Mouse (Mus musculus) intestine, embryonic 14.5 days (tissue): ENCODE measurements around the gene Apbb1ip. TPM values are rescaled to one million over a fixed set of nuclear protein-coding genes. Genes with fewer than 3 reads are reported as not detected.

Experiments
- ATAC-seq: fragments of 200-750 bp; cut with Nextera tagmentation; replicated peaks from 2 replicates; pipeline ENCODE4 v1.8.0; 2017; ENCODE audit warnings: low read depth, moderate number of reproducible peaks, moderate TSS enrichment, moderate library complexity; ENCODE audit not compliant: low FRiP score, low TSS enrichment
- DNase-seq: peaks from one replicate; pipeline ENCODE4 v3.0.0-alpha.2; 2018; ENCODE audit warnings: low spot score
- H3K27ac ChIP-seq: fragments of 300-500 bp; sonication (generic); 2 replicates; pipeline ENCODE4 v1.5.1; 2014; ENCODE audit warnings: low read depth, mild to moderate bottlenecking, control low read depth
- H3K27me3 ChIP-seq: fragments of 300-500 bp; sonication (generic); replicated peaks from 2 replicates; pipeline ENCODE4 v1.6.1; 2014; ENCODE audit warnings: low read length, control low read depth; ENCODE audit not compliant: control insufficient read depth, insufficient read depth
- H3K36me3 ChIP-seq: fragments of 300-500 bp; sonication (generic); 2 replicates; pipeline ENCODE4 v1.6.1; 2014; ENCODE audit warnings: low read length, control low read depth; ENCODE audit not compliant: control insufficient read depth, insufficient read depth
- H3K4me1 ChIP-seq: fragments of 300-500 bp; sonication (generic); replicated peaks from 2 replicates; pipeline ENCODE4 v1.6.1; 2014; ENCODE audit warnings: low read length, control low read depth, mixed read lengths; ENCODE audit not compliant: control insufficient read depth, insufficient read depth
- H3K4me2 ChIP-seq: fragments of 300-500 bp; sonication (generic); 2 replicates; pipeline ENCODE4 v1.6.1; 2014; ENCODE audit warnings: low read length
- H3K4me3 ChIP-seq: fragments of 300-500 bp; sonication (generic); 2 replicates; pipeline ENCODE4 v1.5.1; 2014; ENCODE audit warnings: low read depth, low read length, control low read depth, mixed read lengths
- H3K9ac ChIP-seq: fragments of 300-500 bp; sonication (generic); 2 replicates; pipeline ENCODE4 v1.6.1; 2014; ENCODE audit warnings: mild to moderate bottlenecking, low read length
- H3K9me3 ChIP-seq: fragments of 300-500 bp; sonication (generic); 2 replicates; pipeline ENCODE4 v1.6.1; 2016; ENCODE audit warnings: low read length, control low read depth; ENCODE audit not compliant: control insufficient read depth
- WGBS: fragments of 180-500 bp; shearing (Covaris S2); extraction: QIAGEN DNeasy Blood & Tissue Kit; methylation state at CpG from one replicate; pipeline ENCODE4 v1.1.7; 2014; 5-methylcytosine and 5-hydroxymethylcytosine counted together
- polyA plus RNA-seq: library from polyadenylated mRNA; unstranded; fragments of >200 nt; fragmentation: Nextera tagmentation; extraction: Ambion mirVana; gene quantifications from 2 replicates; pipeline ENCODE4 v1.2.1, GENCODE M21; 2014

Gene Apbb1ip
- polyA plus RNA-seq, 1 experiment from 2014 or later = 1.9 TPM

- H3K9me3 ChIP-seq = no peaks in the 10 kb centered on the region
- H3K27me3 ChIP-seq = no peaks in the 10 kb centered on the region
- H3K4me3 ChIP-seq = no peak overlapping the region
- H3K36me3 ChIP-seq = no peaks in the 10 kb centered on the region
- H3K4me1 ChIP-seq = no peaks in the 10 kb centered on the region
- no peak overlapping the region for H3K27ac ChIP-seq
- 11% methylated on average over 1 of the region's 1 CpGs for WGBS
- no peak overlapping the region for H3K9ac ChIP-seq
- no peak overlapping the region for H3K4me2 ChIP-seq
- ATAC-seq (no peak), DNase-seq (no peak)
Observed at GRCm38 (mm10) chr2:22790435-22790834, 16.5 kb downstream of the Apbb1ip start.

GRCm38 (mm10) chr2:22795087-22795486, 21.2 kb downstream of the Apbb1ip start:
- Histone ChIP-seq H3K4me2 (no peak overlapping the region), H3K9me3 (no peaks in the 10 kb centered on the region), H3K9ac (no peak overlapping the region), H3K27me3 (no peaks in the 10 kb centered on the region), H3K4me3 (no peak overlapping the region), H3K36me3 (no peaks in the 10 kb centered on the region), H3K4me1 (no peaks in the 10 kb centered on the region), H3K27ac (no peak overlapping the region)
- DNase-seq (no peak), ATAC-seq (no peak)
- WGBS = 77% methylated on average over 3 of the region's 3 CpGs

GRCm38 (mm10) chr2:22796487-22796886, 22.6 kb downstream of the Apbb1ip start:
- Histone ChIP-seq H3K4me1 (no peaks in the 10 kb centered on the region), H3K4me2 (no peak overlapping the region), H3K4me3 (no peak overlapping the region), H3K9ac (no peak overlapping the region), H3K27me3 (no peaks in the 10 kb centered on the region), H3K36me3 (no peaks in the 10 kb centered on the region), H3K27ac (no peak overlapping the region), H3K9me3 (no peaks in the 10 kb centered on the region)
- no peak for DNase-seq
- ATAC-seq = no peak

GRCm38 (mm10) chr2:22799430-22800041, 25.6 kb downstream of the Apbb1ip start:
- Histone ChIP-seq H3K27me3 (no peaks in the 10 kb centered on the region), H3K9ac (no peak overlapping the region), H3K9me3 (no peaks in the 10 kb centered on the region), H3K36me3 (no peaks in the 10 kb centered on the region), H3K4me1 (no peaks in the 10 kb centered on the region), H3K4me2 (no peak overlapping the region), H3K4me3 (no peak overlapping the region), H3K27ac (no peak overlapping the region)
- WGBS = 78% methylated on average over 2 of the region's 2 CpGs
- DNase-seq = no peak
- ATAC-seq = no peak

- 84% methylated on average over 2 of the region's 2 CpGs for WGBS
- no peak overlapping the region for H3K4me3 ChIP-seq
- no peak for ATAC-seq
- H3K27ac ChIP-seq = no peak overlapping the region
- H3K4me2 ChIP-seq = no peak overlapping the region
- no peaks in the 10 kb centered on the region for H3K27me3 ChIP-seq
- H3K9me3 ChIP-seq = no peaks in the 10 kb centered on the region
- H3K36me3 ChIP-seq = no peaks in the 10 kb centered on the region
- no peak overlapping the region for H3K9ac ChIP-seq
- no peak for DNase-seq
- no peaks in the 10 kb centered on the region for H3K4me1 ChIP-seq
Observed at GRCm38 (mm10) chr2:22805589-22805988, 31.7 kb downstream of the Apbb1ip start.

GRCm38 (mm10) chr2:22806576-22806975, 32.7 kb downstream of the Apbb1ip start:
- Histone ChIP-seq H3K4me3 (no peak overlapping the region), H3K27me3 (no peaks in the 10 kb centered on the region), H3K4me2 (no peak overlapping the region), H3K4me1 (no peaks in the 10 kb centered on the region), H3K27ac (no peak overlapping the region), H3K36me3 (no peaks in the 10 kb centered on the region), H3K9me3 (no peaks in the 10 kb centered on the region), H3K9ac (no peak overlapping the region)
- WGBS = 88% methylated on average over 1 of the region's 1 CpGs
- ATAC-seq (no peak), DNase-seq (no peak)

GRCm38 (mm10) chr2:22807312-22807711, 33.4 kb downstream of the Apbb1ip start:
- H3K4me3 ChIP-seq = no peak overlapping the region
- no peak overlapping the region for H3K9ac ChIP-seq
- H3K36me3 ChIP-seq = no peaks in the 10 kb centered on the region
- WGBS = 42% methylated on average over 1 of the region's 1 CpGs
- no peak overlapping the region for H3K4me2 ChIP-seq
- H3K27ac ChIP-seq = no peak overlapping the region
- DNase-seq = no peak
- H3K9me3 ChIP-seq = no peaks in the 10 kb centered on the region
- ATAC-seq = no peak
- H3K4me1 ChIP-seq = no peaks in the 10 kb centered on the region
- H3K27me3 ChIP-seq = no peaks in the 10 kb centered on the region

- Histone ChIP-seq H3K27ac (no peak overlapping the region), H3K27me3 (no peaks in the 10 kb centered on the region), H3K4me1 (no peaks in the 10 kb centered on the region), H3K4me2 (no peak overlapping the region), H3K4me3 (no peak overlapping the region), H3K36me3 (no peaks in the 10 kb centered on the region), H3K9me3 (no peaks in the 10 kb centered on the region), H3K9ac (no peak overlapping the region)
- ATAC-seq (no peak), DNase-seq (no peak)
- WGBS = 92% methylated on average over 4 of the region's 4 CpGs
Observed at GRCm38 (mm10) chr2:22810851-22811250, 37.0 kb downstream of the Apbb1ip start.

- Histone ChIP-seq H3K27ac (no peak overlapping the region), H3K27me3 (no peaks in the 10 kb centered on the region), H3K4me2 (no peak overlapping the region), H3K4me3 (no peak overlapping the region), H3K9me3 (no peaks in the 10 kb centered on the region), H3K4me1 (no peaks in the 10 kb centered on the region), H3K9ac (no peak overlapping the region), H3K36me3 (no peaks in the 10 kb centered on the region)
- WGBS = 81% methylated on average over 8 of the region's 8 CpGs
- ATAC-seq (no peak), DNase-seq (no peak)
Observed at GRCm38 (mm10) chr2:22811466-22811865, 37.6 kb downstream of the Apbb1ip start.
